Mouse (Mus musculus) adrenal gland, adult 8-10 months (tissue): ENCODE measurements at regions not wholly inside any gene's neighbourhood (a gene's known extent, or its start where the extent isn't known, plus 50 kb on each side); places are given as distances from the start of the nearest gene placed in this dataset.

Experiments used
- DNase-seq: peaks from one replicate; pipeline ENCODE4 v3.0.0; 2022

GRCm38 (mm10) chr6:117012621-117013020 lies 155.7 kb upstream of the Cxcl12 start:
- DNase-seq, result no peak

- DNase-seq, result no peak
Measured at GRCm38 (mm10) chr6:117015461-117015860, 152.9 kb upstream of the Cxcl12 start.

GRCm38 (mm10) chr6:117021851-117022250 lies 146.5 kb upstream of the Cxcl12 start:
- DNase-seq, result no peak

- no peak for DNase-seq
Measured at GRCm38 (mm10) chr6:117032042-117032746, 136.1 kb upstream of the Cxcl12 start.

- DNase-seq, result no peak
Measured at GRCm38 (mm10) chr6:117043744-117044143, 124.6 kb upstream of the Cxcl12 start.

- DNase-seq, result no peak
Measured at GRCm38 (mm10) chr6:117049459-117050010, 118.8 kb upstream of the Cxcl12 start.

- no peak for DNase-seq
Measured at GRCm38 (mm10) chr6:117060688-117061087, 107.6 kb upstream of the Cxcl12 start.

GRCm38 (mm10) chr6:117067541-117068305 lies 100.6 kb upstream of the Cxcl12 start:
- no peak for DNase-seq

GRCm38 (mm10) chr6:117071311-117071710 lies 97.0 kb upstream of the Cxcl12 start:
- no peak for DNase-seq

- no peak for DNase-seq
Measured at GRCm38 (mm10) chr6:117071857-117072256, 96.5 kb upstream of the Cxcl12 start.

GRCm38 (mm10) chr6:117079500-117079899 lies 88.8 kb upstream of the Cxcl12 start:
- no peak for DNase-seq

- DNase-seq, result no peak
Measured at GRCm38 (mm10) chr6:117080973-117081372, 87.4 kb upstream of the Cxcl12 start.

GRCm38 (mm10) chr6:117084211-117084610 lies 84.1 kb upstream of the Cxcl12 start:
- DNase-seq, result no peak

- DNase-seq, result no peak
Measured at GRCm38 (mm10) chr6:117084833-117085500, 83.4 kb upstream of the Cxcl12 start.

- no peak for DNase-seq
Measured at GRCm38 (mm10) chr6:117094742-117095141, 73.6 kb upstream of the Cxcl12 start.

GRCm38 (mm10) chr6:117099871-117100270 lies 68.5 kb upstream of the Cxcl12 start:
- no peak for DNase-seq

GRCm38 (mm10) chr6:117102693-117103092 lies 65.6 kb upstream of the Cxcl12 start:
- no peak for DNase-seq

GRCm38 (mm10) chr6:117104047-117104446 lies 64.3 kb upstream of the Cxcl12 start:
- no peak for DNase-seq

- DNase-seq, result no peak
Measured at GRCm38 (mm10) chr6:117104463-117104862, 63.9 kb upstream of the Cxcl12 start.

GRCm38 (mm10) chr6:117105182-117105589 lies 63.1 kb upstream of the Cxcl12 start:
- DNase-seq, result no peak

GRCm38 (mm10) chr6:117110291-117110690 lies 58.0 kb upstream of the Cxcl12 start:
- no peak for DNase-seq

- no peak for DNase-seq
Measured at GRCm38 (mm10) chr6:117114859-117115258, 53.5 kb upstream of the Cxcl12 start.

GRCm38 (mm10) chr6:117118081-117118480 lies 50.3 kb upstream of the Cxcl12 start:
- no peak for DNase-seq
